In genomic region chr5:115167396-115167795, GRCm38 (mm10) we compare ENCODE assay signal across 9 mouse cellular contexts. TPM values are rescaled to one million over a fixed set of nuclear protein-coding genes. Genes with fewer than 3 reads are reported as not detected.
DNase-seq lines count a peak whose midpoint lies in the region; ATAC-seq lines count a peak whose summit lies in the region.
"Had no signal": no experiment of that assay in that cellular context is flagged by ENCODE, and none has a peak within 500 bp of the region (broad histone marks: within the 10 kb centered on the region; RNA-seq: fewer than 3 reads in every experiment).

No protein-coding gene starts in this region.

- no peaks in the 10 kb centered on the region for H3K27me3 ChIP-seq in forebrain, embryonic 14.5 days (replicated peaks; ENCODE audit: control insufficient read depth, insufficient read depth, low read length)
- H3K27me3 ChIP-seq: neural tube, embryonic 12.5 days had no signal

- no peaks in the 10 kb centered on the region for H3K9me3 ChIP-seq in forebrain, embryonic 14.5 days (replicated peaks; ENCODE audit: control insufficient read depth, low read length)
- H3K9me3 ChIP-seq: neural tube, embryonic 12.5 days had no signal

- no peak overlapping the region for H3K4me3 ChIP-seq in forebrain, embryonic 14.5 days (ENCODE audit: low read depth, low read length)
- H3K4me3 ChIP-seq: neural tube, embryonic 12.5 days had no signal

- H3K4me2 ChIP-seq in forebrain, embryonic 14.5 days (ENCODE audit: low read length) = no peak overlapping the region
- H3K4me2 ChIP-seq: neural tube, embryonic 12.5 days had no signal

- ATAC-seq in forebrain, embryonic 14.5 days = no peak

- DNase-seq in adrenal gland, postnatal 14 days = peak; percentile 51
- no peak for DNase-seq in adrenal gland, adult 8-10 months
- DNase-seq in spleen, adult 18-20 months = peak; percentile 61 to 71
- DNase-seq in spleen, adult 12 weeks (ENCODE audit: low spot score) = no peak
- DNase-seq in lung, postnatal 10 days = peak; percentile 60
- peak; percentile 73 to 85 for DNase-seq in thymus, postnatal 36 days
- no peak for DNase-seq in retina, postnatal 1 day
- DNase-seq in forebrain, embryonic 14.5 days (ENCODE audit: low spot score) = no peak

- H3K27ac ChIP-seq in forebrain, embryonic 14.5 days (ENCODE audit: low read depth, low read length) = no peak overlapping the region
- H3K27ac ChIP-seq: neural tube, embryonic 12.5 days had no signal

- no peaks in the 10 kb centered on the region for H3K36me3 ChIP-seq in forebrain, embryonic 14.5 days (ENCODE audit: control insufficient read depth, insufficient read depth, low read length)

- no peak overlapping the region for H3K9ac ChIP-seq in forebrain, embryonic 14.5 days (ENCODE audit: low read length)
- H3K9ac ChIP-seq: neural tube, embryonic 12.5 days had no signal

- WGBS in forebrain, embryonic 14.5 days = 87% methylated on average over 6 of the region's 6 CpGs

- H3K4me1 ChIP-seq in forebrain, embryonic 14.5 days (ENCODE audit: control insufficient read depth, insufficient read depth, low read length) = no peaks in the 10 kb centered on the region

RNA-seq across cellular contexts. Expression of gene Mlec, which starts 9.4 kb away (rescaled TPM):
- total RNA-seq in adrenal gland, postnatal 14 days (2021) = 140 and 144 TPM in 2 replicates
- total RNA-seq in adrenal gland, adult 8-10 months (2022) = 100 to 1,000 TPM; 207 to 274 (median 239) TPM
- 11.4 and 12.5 TPM in 2 replicates for polyA plus RNA-seq in forebrain, embryonic 14.5 days (2014; fragmentation: Nextera tagmentation; extraction: Ambion mirVana)

RNA-seq across cellular contexts. Expression of gene Cabp1, which starts 26.8 kb away (rescaled TPM):
- total RNA-seq in adrenal gland, postnatal 14 days (2021) = 9.9 and 11.1 TPM in 2 replicates
- 10 to 100 TPM; 11.8 to 59.6 (median 41.5) TPM for total RNA-seq in adrenal gland, adult 8-10 months (2022)
- polyA plus RNA-seq in forebrain, embryonic 14.5 days (2014; fragmentation: Nextera tagmentation; extraction: Ambion mirVana) = 7.1 and 10.1 TPM in 2 replicates

RNA-seq across cellular contexts. Expression of gene Unc119b, which starts 32.6 kb away (rescaled TPM):
- total RNA-seq in adrenal gland, postnatal 14 days (2021) = 36.9 and 42.8 TPM in 2 replicates
- 10 to 100 TPM; 38.8 to 51.9 (median 45.7) TPM for total RNA-seq in adrenal gland, adult 8-10 months (2022)
- polyA plus RNA-seq in forebrain, embryonic 14.5 days (2014; fragmentation: Nextera tagmentation; extraction: Ambion mirVana) = 35.4 and 37.8 TPM in 2 replicates

RNA-seq across cellular contexts. Expression of gene Acads, which starts 48.2 kb away (rescaled TPM):
- 308 and 317 TPM in 2 replicates for total RNA-seq in adrenal gland, postnatal 14 days (2021)
- 100 to 1,000 TPM; 122 to 219 (median 173) TPM for total RNA-seq in adrenal gland, adult 8-10 months (2022)
- polyA plus RNA-seq in forebrain, embryonic 14.5 days (2014; fragmentation: Nextera tagmentation; extraction: Ambion mirVana) = 17.7 and 18.8 TPM in 2 replicates

Comparison
In these comparisons a context has a peak if more than half of its experiments do, and no peak if none do; other contexts are left out.
1. DNase-seq: peak in adrenal gland, postnatal 14 days (single experiment), spleen, adult 18-20 months (2 of 2), lung, postnatal 10 days (single experiment) and thymus, postnatal 36 days (2 of 2); none in adrenal gland, adult 8-10 months (single experiment), spleen, adult 12 weeks (single experiment), retina, postnatal 1 day (single experiment) and forebrain, embryonic 14.5 days (single experiment).